Mouse (Mus musculus): ENCODE measurements at regions not wholly inside any gene's neighbourhood (a gene's known extent, or its start where the extent isn't known, plus 50 kb on each side); places are given as distances from the start of the nearest gene placed in this dataset.

- 1% methylated on average over 47 of the region's 47 CpGs for WGBS
- Histone ChIP-seq H3K4me2 (ENCODE audit: low read depth, low read length) (peak overlapping the region; percentile 55), H3K27me3 (replicated peaks; ENCODE audit: control insufficient read depth, insufficient read depth, low read length) (peaks cover 58% of the 10 kb centered on the region), H3K9ac (ENCODE audit: low read depth, low read length) (no peak overlapping the region; the same call in 1 of the 2 replicates), H3K27ac (ENCODE audit: low read length) (no peak overlapping the region), H3K4me1 (ENCODE audit: control insufficient read depth, insufficient read depth, low read length) (peaks cover 7% of the 10 kb centered on the region; the same call in 1 of the 2 replicates), H3K36me3 (ENCODE audit: control insufficient read depth, insufficient read depth, low read length) (no peaks in the 10 kb centered on the region), H3K4me3 (ENCODE audit: low read length) (peak overlapping the region; percentile 37), H3K9me3 (ENCODE audit: control insufficient read depth, low read length) (no peaks in the 10 kb centered on the region)
- ATAC-seq, result no peak
Observed at GRCm38 (mm10) chr5:120302307-120302706, 129.2 kb upstream of the Lhx5 start.

GRCm38 (mm10) chr5:120304295-120304701, 127.2 kb upstream of the Lhx5 start:
- peaks cover 55% of the 10 kb centered on the region for H3K27me3 ChIP-seq (replicated peaks; ENCODE audit: control insufficient read depth, insufficient read depth, low read length)
- no peaks in the 10 kb centered on the region for H3K36me3 ChIP-seq (ENCODE audit: control insufficient read depth, insufficient read depth, low read length)
- no peak for ATAC-seq
- H3K9ac ChIP-seq (ENCODE audit: low read depth, low read length), result no peak overlapping the region
- no peak overlapping the region for H3K27ac ChIP-seq (ENCODE audit: low read length)
- H3K4me2 ChIP-seq (ENCODE audit: low read depth, low read length), result no peak overlapping the region
- WGBS, result 24% methylated on average over 13 of the region's 13 CpGs
- H3K9me3 ChIP-seq (ENCODE audit: control insufficient read depth, low read length), result no peaks in the 10 kb centered on the region
- peaks cover 7% of the 10 kb centered on the region; the same call in 1 of the 2 replicates for H3K4me1 ChIP-seq (ENCODE audit: control insufficient read depth, insufficient read depth, low read length)
- no peak overlapping the region for H3K4me3 ChIP-seq (ENCODE audit: low read length)

- H3K4me2 ChIP-seq (ENCODE audit: low read depth, low read length), result no peak overlapping the region
- peaks cover 9% of the 10 kb centered on the region; the same call in 1 of the 2 replicates for H3K9me3 ChIP-seq (ENCODE audit: control insufficient read depth, low read length)
- no peak for ATAC-seq
- no peaks in the 10 kb centered on the region; the same call in 1 of the 2 replicates for H3K36me3 ChIP-seq (ENCODE audit: control insufficient read depth, insufficient read depth, low read length)
- H3K4me1 ChIP-seq (ENCODE audit: control insufficient read depth, insufficient read depth, low read length), result no peaks in the 10 kb centered on the region; the same call in 1 of the 2 replicates
- H3K27ac ChIP-seq (ENCODE audit: low read length), result no peak overlapping the region
- 87% methylated on average over 6 of the region's 6 CpGs for WGBS
- no peak overlapping the region for H3K4me3 ChIP-seq (ENCODE audit: low read length)
- H3K27me3 ChIP-seq (replicated peaks; ENCODE audit: control insufficient read depth, insufficient read depth, low read length), result no peaks in the 10 kb centered on the region
- H3K9ac ChIP-seq (ENCODE audit: low read depth, low read length), result no peak overlapping the region
Observed at GRCm38 (mm10) chr5:120312299-120312698, 119.2 kb upstream of the Lhx5 start.

GRCm38 (mm10) chr5:120313984-120314383, 117.5 kb upstream of the Lhx5 start:
- Histone ChIP-seq H3K9me3 (ENCODE audit: control insufficient read depth, low read length) (peaks cover 9% of the 10 kb centered on the region; the same call in 1 of the 2 replicates), H3K4me3 (ENCODE audit: low read length) (no peak overlapping the region), H3K27me3 (replicated peaks; ENCODE audit: control insufficient read depth, insufficient read depth, low read length) (no peaks in the 10 kb centered on the region; the same call in 1 of the 2 replicates), H3K9ac (ENCODE audit: low read depth, low read length) (no peak overlapping the region), H3K27ac (ENCODE audit: low read length) (no peak overlapping the region), H3K4me1 (ENCODE audit: control insufficient read depth, insufficient read depth, low read length) (no peaks in the 10 kb centered on the region; the same call in 1 of the 2 replicates), H3K4me2 (ENCODE audit: low read depth, low read length) (no peak overlapping the region), H3K36me3 (ENCODE audit: control insufficient read depth, insufficient read depth, low read length) (no peaks in the 10 kb centered on the region; the same call in 1 of the 2 replicates)
- ATAC-seq, result peak; percentile 74
- 58% methylated on average over 6 of the region's 6 CpGs for whole genome bisulfite sequencing

- Histone ChIP-seq H3K4me1 (ENCODE audit: control insufficient read depth, insufficient read depth, low read length) (no peaks in the 10 kb centered on the region; the same call in 1 of the 2 replicates), H3K9ac (ENCODE audit: low read depth, low read length) (no peak overlapping the region), H3K9me3 (ENCODE audit: control insufficient read depth, low read length) (peaks cover 9% of the 10 kb centered on the region; the same call in 1 of the 2 replicates), H3K27me3 (replicated peaks; ENCODE audit: control insufficient read depth, insufficient read depth, low read length) (no peaks in the 10 kb centered on the region; the same call in 1 of the 2 replicates), H3K4me2 (ENCODE audit: low read depth, low read length) (no peak overlapping the region), H3K4me3 (ENCODE audit: low read length) (no peak overlapping the region), H3K36me3 (ENCODE audit: control insufficient read depth, insufficient read depth, low read length) (no peaks in the 10 kb centered on the region; the same call in 1 of the 2 replicates), H3K27ac (ENCODE audit: low read length) (no peak overlapping the region)
- 59% methylated on average over 8 of the region's 8 CpGs for WGBS
- no peak for ATAC-seq
Observed at GRCm38 (mm10) chr5:120315116-120315515, 116.4 kb upstream of the Lhx5 start.

GRCm38 (mm10) chr5:120318951-120319350, 112.5 kb upstream of the Lhx5 start:
- no peak overlapping the region for H3K27ac ChIP-seq (ENCODE audit: low read length)
- ATAC-seq, result no peak
- no peak overlapping the region for H3K9ac ChIP-seq (ENCODE audit: low read depth, low read length)
- 38% methylated on average over 1 of the region's 1 CpGs for WGBS
- H3K36me3 ChIP-seq (ENCODE audit: control insufficient read depth, insufficient read depth, low read length), result no peaks in the 10 kb centered on the region
- H3K27me3 ChIP-seq (replicated peaks; ENCODE audit: control insufficient read depth, insufficient read depth, low read length), result peaks cover 17% of the 10 kb centered on the region; the same call in 1 of the 2 replicates
- H3K9me3 ChIP-seq (ENCODE audit: control insufficient read depth, low read length), result no peaks in the 10 kb centered on the region
- no peak overlapping the region for H3K4me3 ChIP-seq (ENCODE audit: low read length)
- no peaks in the 10 kb centered on the region; the same call in 1 of the 2 replicates for H3K4me1 ChIP-seq (ENCODE audit: control insufficient read depth, insufficient read depth, low read length)
- no peak overlapping the region for H3K4me2 ChIP-seq (ENCODE audit: low read depth, low read length)

- peak overlapping the region; percentile 0; the same call in 1 of the 2 replicates for H3K4me3 ChIP-seq (ENCODE audit: low read length)
- H3K4me1 ChIP-seq (ENCODE audit: control insufficient read depth, insufficient read depth, low read length), result no peaks in the 10 kb centered on the region
- no peak for ATAC-seq
- no peaks in the 10 kb centered on the region for H3K9me3 ChIP-seq (ENCODE audit: control insufficient read depth, low read length)
- peaks cover 17% of the 10 kb centered on the region; the same call in 1 of the 2 replicates for H3K27me3 ChIP-seq (replicated peaks; ENCODE audit: control insufficient read depth, insufficient read depth, low read length)
- H3K36me3 ChIP-seq (ENCODE audit: control insufficient read depth, insufficient read depth, low read length), result no peaks in the 10 kb centered on the region
- H3K27ac ChIP-seq (ENCODE audit: low read length), result no peak overlapping the region
- H3K9ac ChIP-seq (ENCODE audit: low read depth, low read length), result peak overlapping the region; percentile 40; the same call in 1 of the 2 replicates
- H3K4me2 ChIP-seq (ENCODE audit: low read depth, low read length), result peak overlapping the region; percentile 2; the same call in 1 of the 2 replicates
- WGBS, result 3% methylated on average over 29 of the region's 30 CpGs
Observed at GRCm38 (mm10) chr5:120322031-120322731, 109.3 kb upstream of the Lhx5 start.

- ATAC-seq, result no peak
- Histone ChIP-seq H3K4me3 (ENCODE audit: low read length) (peak overlapping the region; percentile 0; the same call in 1 of the 2 replicates), H3K9ac (ENCODE audit: low read depth, low read length) (peak overlapping the region; percentile 40; the same call in 1 of the 2 replicates), H3K36me3 (ENCODE audit: control insufficient read depth, insufficient read depth, low read length) (no peaks in the 10 kb centered on the region), H3K9me3 (ENCODE audit: control insufficient read depth, low read length) (no peaks in the 10 kb centered on the region), H3K4me2 (ENCODE audit: low read depth, low read length) (peak overlapping the region; percentile 2; the same call in 1 of the 2 replicates), H3K27me3 (replicated peaks; ENCODE audit: control insufficient read depth, insufficient read depth, low read length) (peaks cover 17% of the 10 kb centered on the region; the same call in 1 of the 2 replicates), H3K27ac (ENCODE audit: low read length) (no peak overlapping the region), H3K4me1 (ENCODE audit: control insufficient read depth, insufficient read depth, low read length) (no peaks in the 10 kb centered on the region)
- WGBS, result 22% methylated on average over 12 of the region's 12 CpGs
Observed at GRCm38 (mm10) chr5:120322732-120323316, 108.7 kb upstream of the Lhx5 start.

- H3K27me3 ChIP-seq (replicated peaks; ENCODE audit: control insufficient read depth, insufficient read depth, low read length), result peaks cover 17% of the 10 kb centered on the region; the same call in 1 of the 2 replicates
- ATAC-seq, result no peak
- H3K36me3 ChIP-seq (ENCODE audit: control insufficient read depth, insufficient read depth, low read length), result no peaks in the 10 kb centered on the region
- WGBS, result 89% methylated on average over 2 of the region's 2 CpGs
- no peak overlapping the region for H3K4me2 ChIP-seq (ENCODE audit: low read depth, low read length)
- H3K9ac ChIP-seq (ENCODE audit: low read depth, low read length), result no peak overlapping the region
- no peak overlapping the region for H3K4me3 ChIP-seq (ENCODE audit: low read length)
- no peaks in the 10 kb centered on the region for H3K9me3 ChIP-seq (ENCODE audit: control insufficient read depth, low read length)
- no peak overlapping the region for H3K27ac ChIP-seq (ENCODE audit: low read length)
- no peaks in the 10 kb centered on the region for H3K4me1 ChIP-seq (ENCODE audit: control insufficient read depth, insufficient read depth, low read length)
Observed at GRCm38 (mm10) chr5:120324111-120324510, 107.4 kb upstream of the Lhx5 start.
